Mouse (Mus musculus): ENCODE measurements around the gene Zscan20. TPM values are rescaled to one million over a fixed set of nuclear protein-coding genes. Genes with fewer than 3 reads are reported as not detected.
"Not testable (repeated sequence)": the region's sequence is repeated elsewhere in the genome, so short reads cannot be mapped to it uniquely, and the experiment has no call there.

Gene Zscan20
- polyA plus RNA-seq, 1 experiment, result 2.5 TPM

- Histone ChIP-seq H3K27ac (ENCODE audit: insufficient read depth, low read depth, low read length) (no peak overlapping the region), H3K4me3 (ENCODE audit: insufficient read depth, low read length) (no peak overlapping the region), H3K4me1 (ENCODE audit: control insufficient read depth, insufficient read depth, low read length) (peaks cover 4% of the 10 kb centered on the region)
- TF ChIP-seq CTCF (IDR thresholded peaks at IDR 0.05; ENCODE audit: low read depth, low read length) (no peak), POLR2A (IDR thresholded peaks at IDR 0.05; ENCODE audit: borderline replicate concordance, low read depth, low read length) (no peak)
Observed at GRCm38 (mm10) chr4:128593286-128593685, 16.6 kb downstream of the Zscan20 start.

DNA sequence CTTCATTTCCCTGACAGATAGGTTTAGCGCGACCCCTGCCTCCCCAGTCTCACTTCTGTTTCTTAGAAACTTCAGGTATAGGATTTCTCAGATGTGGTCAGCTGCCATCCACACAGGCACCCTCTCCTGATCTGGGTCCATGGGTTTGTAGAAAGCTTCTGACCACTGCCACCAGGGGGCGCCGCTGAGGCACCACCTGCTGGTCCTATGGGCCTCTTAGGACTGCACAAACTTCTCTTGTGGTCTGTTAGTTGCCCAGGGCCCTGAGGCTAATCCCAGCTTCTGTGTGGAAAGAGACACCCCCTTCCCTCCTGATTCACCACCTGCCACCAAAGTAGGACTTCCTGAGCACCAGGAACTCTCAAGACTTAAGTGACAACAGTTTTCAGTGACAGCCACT, 30.7 kb downstream of the Zscan20 start:
- Histone ChIP-seq H3K4me1 (ENCODE audit: control insufficient read depth, insufficient read depth, low read length) (no peaks in the 10 kb centered on the region), H3K27ac (ENCODE audit: insufficient read depth, low read depth, low read length) (no peak overlapping the region), H3K4me3 (ENCODE audit: insufficient read depth, low read length) (no peak overlapping the region)
- TF ChIP-seq POLR2A (IDR thresholded peaks at IDR 0.05; ENCODE audit: borderline replicate concordance, low read depth, low read length) (no peak), CTCF (IDR thresholded peaks at IDR 0.05; ENCODE audit: low read depth, low read length) (peak; percentile 72)

- no peak overlapping the region for H3K4me3 ChIP-seq (ENCODE audit: insufficient read depth, low read length)
- no peaks in the 10 kb centered on the region for H3K4me1 ChIP-seq (ENCODE audit: control insufficient read depth, insufficient read depth, low read length)
- no peak overlapping the region for H3K27ac ChIP-seq (ENCODE audit: insufficient read depth, low read depth, low read length)
- no peak for TF ChIP-seq POLR2A (IDR thresholded peaks at IDR 0.05; ENCODE audit: borderline replicate concordance, low read depth, low read length)
- TF ChIP-seq CTCF (IDR thresholded peaks at IDR 0.05; ENCODE audit: low read depth, low read length), result no peak
Observed at GRCm38 (mm10) chr4:128575811-128576210, 34.1 kb downstream of the Zscan20 start.

GRCm38 (mm10) chr4:128560327-128560726, 49.6 kb downstream of the Zscan20 start:
- H3K4me1 ChIP-seq (ENCODE audit: control insufficient read depth, insufficient read depth, low read length), result no peaks in the 10 kb centered on the region
- TF ChIP-seq CTCF (IDR thresholded peaks at IDR 0.05; ENCODE audit: low read depth, low read length) (no peak), POLR2A (IDR thresholded peaks at IDR 0.05; ENCODE audit: borderline replicate concordance, low read depth, low read length) (no peak)
- H3K27ac ChIP-seq (ENCODE audit: insufficient read depth, low read depth, low read length), result no peak overlapping the region
- no peak overlapping the region for H3K4me3 ChIP-seq (ENCODE audit: insufficient read depth, low read length)

GRCm38 (mm10) chr4:128554198-128554597, 55.7 kb downstream of the Zscan20 start:
- Histone ChIP-seq H3K27ac (ENCODE audit: insufficient read depth, low read depth, low read length) (no peak overlapping the region), H3K4me1 (ENCODE audit: control insufficient read depth, insufficient read depth, low read length) (no peaks in the 10 kb centered on the region), H3K4me3 (ENCODE audit: insufficient read depth, low read length) (no peak overlapping the region)
- no peak for TF ChIP-seq POLR2A (IDR thresholded peaks at IDR 0.05; ENCODE audit: borderline replicate concordance, low read depth, low read length)
- TF ChIP-seq CTCF (IDR thresholded peaks at IDR 0.05; ENCODE audit: low read depth, low read length), result no peak

- Histone ChIP-seq H3K4me1 (ENCODE audit: control insufficient read depth, insufficient read depth, low read length) (no peaks in the 10 kb centered on the region), H3K4me3 (ENCODE audit: insufficient read depth, low read length) (no peak overlapping the region), H3K27ac (ENCODE audit: insufficient read depth, low read depth, low read length) (no peak overlapping the region)
- TF ChIP-seq CTCF (IDR thresholded peaks at IDR 0.05; ENCODE audit: low read depth, low read length) (no peak), POLR2A (IDR thresholded peaks at IDR 0.05; ENCODE audit: borderline replicate concordance, low read depth, low read length) (no peak)
Observed at GRCm38 (mm10) chr4:128550756-128551155, 59.1 kb downstream of the Zscan20 start.

DNA sequence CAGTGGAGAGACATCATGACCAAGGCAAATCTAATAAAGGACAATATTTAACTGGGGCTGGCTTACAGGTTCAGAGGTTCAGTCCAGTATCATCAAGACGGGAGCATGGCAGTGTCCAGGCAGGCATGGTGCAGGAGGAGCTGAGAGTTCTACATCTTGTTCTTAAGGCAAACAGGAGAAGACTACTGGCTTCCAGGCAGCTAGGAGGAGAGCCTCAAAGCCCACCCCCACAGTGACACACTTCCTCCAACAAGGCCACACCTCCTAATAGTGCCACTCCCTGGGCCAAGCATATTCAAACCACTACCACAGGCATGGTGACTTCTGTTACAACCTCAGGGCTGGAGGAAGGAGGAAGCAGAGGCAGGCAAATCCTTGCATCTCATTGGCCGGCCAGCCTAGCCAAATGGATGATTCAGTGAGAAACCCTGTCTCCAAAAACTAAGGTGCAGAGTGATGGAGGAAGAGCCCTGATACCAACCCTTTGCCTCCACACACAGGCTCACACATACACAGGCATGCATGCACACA, 65.9 kb downstream of the Zscan20 start:
- not testable (repeated sequence) for H3K4me1 ChIP-seq (ENCODE audit: control insufficient read depth, insufficient read depth, low read length); H3K27ac ChIP-seq (ENCODE audit: insufficient read depth, low read depth, low read length); H3K4me3 ChIP-seq (ENCODE audit: insufficient read depth, low read length)

DNA sequence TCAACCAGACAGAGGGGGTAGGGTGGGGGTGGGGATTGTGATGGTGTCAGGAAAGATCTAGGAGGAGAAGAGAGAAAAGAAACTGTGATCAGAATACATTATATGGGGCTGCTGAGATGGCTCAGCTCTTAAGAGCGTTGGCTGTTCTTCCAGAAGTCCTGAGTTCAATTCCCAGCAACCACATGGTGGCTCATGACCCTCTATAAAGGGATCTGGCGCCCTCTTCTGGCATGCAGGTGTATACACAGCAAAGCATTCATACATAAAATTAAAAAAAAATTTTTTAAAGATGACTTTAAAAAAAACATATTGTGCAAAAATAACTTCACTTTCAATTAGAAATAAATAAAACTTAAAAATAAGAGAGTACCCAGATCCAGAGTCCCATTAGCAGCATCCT, 66.5 kb downstream of the Zscan20 start:
- TF ChIP-seq POLR2A (IDR thresholded peaks at IDR 0.05; ENCODE audit: borderline replicate concordance, low read depth, low read length) (no peak), CTCF (IDR thresholded peaks at IDR 0.05; ENCODE audit: low read depth, low read length) (no peak)
- Histone ChIP-seq H3K4me3 (ENCODE audit: insufficient read depth, low read length) (no peak overlapping the region), H3K4me1 (ENCODE audit: control insufficient read depth, insufficient read depth, low read length) (no peaks in the 10 kb centered on the region), H3K27ac (ENCODE audit: insufficient read depth, low read depth, low read length) (no peak overlapping the region)

Other genes with a start within 250 kb of the Zscan20 start
- gene Tlr12, start 8.5 kb upstream of the Zscan20 start, polyA plus RNA-seq (2012; ENCODE audit: insufficient read depth, insufficient read length, missing spikeins), result not detected in 2 replicates
- 61.4 and 62.7 TPM in 2 replicates for gene Phc2, start 44.6 kb upstream of the Zscan20 start, polyA plus RNA-seq (2012; ENCODE audit: insufficient read depth, insufficient read length, missing spikeins)
- gene A3galt2, start 145.3 kb upstream of the Zscan20 start, polyA plus RNA-seq (2012; ENCODE audit: insufficient read depth, insufficient read length, missing spikeins), result 0.16 TPM in 1 of 2 replicates, not detected in the other
- gene Zfp362, start 195.9 kb upstream of the Zscan20 start, polyA plus RNA-seq (2012; ENCODE audit: insufficient read depth, insufficient read length, missing spikeins), result 17.6 and 21.3 TPM in 2 replicates